Mouse (Mus musculus): ENCODE data around the gene Abo. TPM values are rescaled to one million over a fixed set of nuclear protein-coding genes. Genes with fewer than 3 reads are reported as not detected.
A peak's percentile ranks its signal among the peaks of the same experiment; 100 is the strongest.
"Not testable (repeated sequence)": the region's sequence is repeated elsewhere in the genome, so short reads cannot be mapped to it uniquely, and the experiment has no call there.

Abo gene
- polyA plus RNA-seq, 1 experiment from 2014 or later, result not detected

DNA sequence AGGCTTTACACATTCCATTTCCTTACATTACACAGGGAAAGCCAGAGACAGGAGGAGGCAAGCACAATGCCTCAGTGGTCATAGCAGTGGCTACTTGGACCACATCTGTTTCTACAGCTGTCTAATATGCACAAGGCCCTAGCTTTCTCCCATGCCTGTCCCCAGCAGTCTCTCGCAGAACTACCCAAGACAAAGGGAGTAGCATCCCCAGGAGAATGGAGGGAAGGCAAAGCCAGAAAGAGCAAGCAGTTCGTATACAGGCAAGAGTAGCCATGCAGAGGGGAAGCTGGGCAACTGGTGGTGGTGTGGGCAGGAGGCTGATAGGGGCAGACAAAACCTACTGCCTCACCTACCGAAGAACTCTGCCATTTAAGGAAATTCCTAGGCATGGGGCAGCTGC, 41.7 kb upstream of the Abo start:
- Histone ChIP-seq H3K36me3 (peaks cover 40% of the 10 kb centered on the region), H3K9ac (no peak overlapping the region), H3K4me1 (replicated peaks) (peaks cover 34% of the 10 kb centered on the region), H3K27ac (ENCODE audit: poor library complexity, severe bottlenecking) (no peak overlapping the region), H3K4me2 (no peak overlapping the region), H3K9me3 (replicated peaks) (no peaks in the 10 kb centered on the region), H3K27me3 (replicated peaks) (no peaks in the 10 kb centered on the region), H3K4me3 (no peak overlapping the region)
- no peak for ATAC-seq (ENCODE audit: insufficient number of reproducible peaks, low FRiP score)
- 92% methylated on average over 3 of the region's 3 CpGs for WGBS

- Histone ChIP-seq H3K27ac (ENCODE audit: poor library complexity, severe bottlenecking) (no peak overlapping the region), H3K4me2 (no peak overlapping the region), H3K27me3 (replicated peaks) (no peaks in the 10 kb centered on the region), H3K36me3 (peaks cover 39% of the 10 kb centered on the region), H3K4me3 (no peak overlapping the region), H3K9me3 (replicated peaks) (no peaks in the 10 kb centered on the region), H3K9ac (no peak overlapping the region), H3K4me1 (replicated peaks) (peaks cover 36% of the 10 kb centered on the region)
- no peak for ATAC-seq (ENCODE audit: insufficient number of reproducible peaks, low FRiP score)
- WGBS, result 93% methylated on average over 2 of the region's 2 CpGs
Observed at GRCm38 (mm10) chr2:26905936-26906335, 41.2 kb upstream of the Abo start.

DNA sequence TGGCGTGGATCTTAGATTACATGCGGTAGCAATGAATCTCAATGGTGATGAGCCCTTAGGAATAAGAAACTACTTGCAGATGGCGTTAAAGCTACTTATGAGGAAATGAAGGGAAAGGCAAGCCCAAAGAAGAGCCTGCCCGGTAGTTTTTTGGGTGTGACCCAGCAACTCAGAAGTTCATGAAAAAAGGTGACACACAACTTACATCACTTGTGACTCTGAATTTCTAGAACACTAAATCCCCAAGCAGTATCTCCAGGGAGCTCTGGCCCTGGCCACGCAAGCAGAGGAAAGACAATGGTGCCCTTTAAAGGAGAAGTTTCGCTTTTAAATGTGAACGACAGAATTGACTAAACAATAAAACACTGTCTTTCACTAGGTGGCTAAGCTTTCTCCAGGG, 38.5 kb upstream of the Abo start:
- peak overlapping the region; percentile 84 for H3K9ac ChIP-seq
- 13% methylated on average over 7 of the region's 7 CpGs for WGBS
- H3K27me3 ChIP-seq (replicated peaks), result no peaks in the 10 kb centered on the region
- H3K27ac ChIP-seq (ENCODE audit: poor library complexity, severe bottlenecking), result peak overlapping the region; percentile 79
- H3K36me3 ChIP-seq, result peaks cover 56% of the 10 kb centered on the region
- no peaks in the 10 kb centered on the region for H3K9me3 ChIP-seq (replicated peaks)
- peak overlapping the region; percentile 89 for H3K4me3 ChIP-seq
- peak overlapping the region; percentile 83 for H3K4me2 ChIP-seq
- ATAC-seq (ENCODE audit: insufficient number of reproducible peaks, low FRiP score), result no peak
- H3K4me1 ChIP-seq (replicated peaks), result peaks cover 21% of the 10 kb centered on the region

DNA sequence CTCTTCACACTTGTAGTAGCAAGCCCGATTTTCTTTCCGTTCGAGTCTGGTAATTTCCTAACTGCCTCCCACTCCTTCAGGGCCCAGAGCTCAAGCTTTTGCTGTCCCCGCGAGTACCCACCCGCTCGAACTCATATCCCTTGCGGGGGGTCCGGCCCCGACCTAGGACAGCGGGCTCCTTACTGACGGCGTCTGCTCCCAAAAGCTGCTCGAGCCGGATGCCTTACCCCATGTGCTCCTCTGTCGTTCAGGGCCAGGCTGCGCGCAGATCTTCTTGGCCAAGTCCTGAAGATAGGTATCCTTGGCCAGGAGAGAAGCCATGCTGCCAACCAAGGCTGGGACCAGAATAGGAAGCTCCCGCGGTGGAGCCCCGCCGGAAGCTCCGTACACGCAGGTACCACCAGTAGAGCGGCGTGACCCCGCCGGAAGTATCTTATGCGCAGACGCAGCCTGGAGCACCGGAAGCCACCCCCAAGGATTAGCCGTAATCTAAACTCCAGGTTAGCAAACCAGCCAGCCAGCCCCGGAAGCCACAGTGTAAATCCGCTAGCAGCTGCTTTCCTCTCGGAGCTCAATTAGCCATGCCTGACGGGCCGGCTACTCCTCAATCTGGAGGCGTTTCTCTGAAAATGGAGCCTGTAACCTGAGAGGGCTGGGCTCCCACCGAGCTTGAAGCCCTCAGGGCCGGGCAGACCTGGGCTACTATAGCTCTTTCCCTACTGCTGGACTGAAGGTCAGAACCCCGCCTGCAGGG, 37.9 kb upstream of the Abo start, which contains the start of gene Surf6:
TSS of gene Surf6 (minus strand) at position 413 of the 754 bp plus-strand sequence.
- H3K4me2 ChIP-seq, result peak within 1 kb of the TSS; percentile 83
- H3K27ac ChIP-seq (ENCODE audit: poor library complexity, severe bottlenecking), result peak within 1 kb of the TSS; percentile 79
- peak within 1 kb of the TSS; percentile 84 for H3K9ac ChIP-seq
- no peaks in the 10 kb centered on the region for H3K27me3 ChIP-seq (replicated peaks)
- peaks cover 57% of the 10 kb centered on the region for H3K36me3 ChIP-seq
- H3K4me3 ChIP-seq, result peak within 1 kb of the TSS; percentile 89
- H3K9me3 ChIP-seq (replicated peaks), result no peaks in the 10 kb centered on the region
- peaks cover 20% of the 10 kb centered on the region for H3K4me1 ChIP-seq (replicated peaks)
- ATAC-seq (ENCODE audit: insufficient number of reproducible peaks, low FRiP score), result peak; percentile 91
- WGBS, result under 1% methylated on average over 41 of the region's 41 CpGs

GRCm38 (mm10) chr2:26901834-26902400, 37.1 kb upstream of the Abo start:
- H3K9ac ChIP-seq, result peak overlapping the region; percentile 84
- 9% methylated on average over 7 of the region's 7 CpGs for WGBS
- H3K4me1 ChIP-seq (replicated peaks), result peaks cover 20% of the 10 kb centered on the region
- no peak for ATAC-seq (ENCODE audit: insufficient number of reproducible peaks, low FRiP score)
- no peaks in the 10 kb centered on the region for H3K27me3 ChIP-seq (replicated peaks)
- H3K4me3 ChIP-seq, result peak overlapping the region; percentile 89
- no peaks in the 10 kb centered on the region for H3K9me3 ChIP-seq (replicated peaks)
- H3K27ac ChIP-seq (ENCODE audit: poor library complexity, severe bottlenecking), result peak overlapping the region; percentile 73; the same call in 1 of the 2 replicates
- H3K4me2 ChIP-seq, result peak overlapping the region; percentile 83
- peaks cover 57% of the 10 kb centered on the region for H3K36me3 ChIP-seq

DNA sequence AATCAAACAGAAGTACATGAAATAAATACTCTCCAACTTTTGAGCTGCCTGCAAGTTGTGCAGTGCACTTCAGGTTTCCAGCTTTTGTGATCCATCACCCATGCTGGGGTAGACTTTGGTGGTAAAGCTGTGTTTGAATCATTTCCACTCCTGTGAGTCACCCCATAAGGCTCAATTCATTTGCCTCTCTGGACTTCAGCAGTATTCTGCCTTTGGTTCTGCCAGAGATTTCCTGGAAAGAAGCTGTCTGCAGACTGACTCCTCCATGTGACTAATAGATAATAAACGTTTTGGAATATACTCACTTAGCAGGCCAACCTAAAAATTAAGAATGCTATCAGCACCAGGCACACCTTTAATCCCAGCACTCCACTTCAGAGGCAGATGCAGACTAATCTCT, 36.0 kb upstream of the Abo start:
- no peaks in the 10 kb centered on the region for H3K9me3 ChIP-seq (replicated peaks)
- H3K4me2 ChIP-seq, result no peak overlapping the region
- no peak overlapping the region for H3K9ac ChIP-seq
- 41% methylated on average over 1 of the region's 1 CpGs for WGBS
- peaks cover 20% of the 10 kb centered on the region for H3K4me1 ChIP-seq (replicated peaks)
- ATAC-seq (ENCODE audit: insufficient number of reproducible peaks, low FRiP score), result no peak
- no peaks in the 10 kb centered on the region for H3K27me3 ChIP-seq (replicated peaks)
- H3K36me3 ChIP-seq, result peaks cover 57% of the 10 kb centered on the region
- H3K27ac ChIP-seq (ENCODE audit: poor library complexity, severe bottlenecking), result no peak overlapping the region
- no peak overlapping the region for H3K4me3 ChIP-seq

DNA sequence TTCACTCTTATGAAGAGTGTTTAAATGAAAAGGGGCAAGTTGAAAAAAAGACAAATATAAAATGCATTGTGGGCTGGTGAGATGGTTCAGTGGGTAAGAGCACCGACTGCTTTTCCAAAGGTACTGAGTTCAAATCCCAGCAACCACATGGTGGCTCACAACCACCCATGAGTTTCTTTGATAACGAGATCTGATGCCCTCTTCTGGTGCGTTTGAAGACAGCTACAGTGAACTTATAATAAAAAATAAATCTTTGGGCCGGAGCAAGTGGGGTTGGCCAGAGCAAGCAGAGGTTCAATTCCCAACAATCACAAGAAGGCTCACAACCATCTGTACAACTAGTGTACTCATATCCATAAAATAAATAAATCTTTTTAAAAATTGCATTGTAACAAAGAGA, 31.1 kb upstream of the Abo start:
- H3K4me2 ChIP-seq, result no peak overlapping the region
- no peaks in the 10 kb centered on the region for H3K27me3 ChIP-seq (replicated peaks)
- H3K27ac ChIP-seq (ENCODE audit: poor library complexity, severe bottlenecking), result no peak overlapping the region
- H3K9me3 ChIP-seq (replicated peaks), result no peaks in the 10 kb centered on the region
- H3K4me3 ChIP-seq, result no peak overlapping the region
- WGBS, result 87% methylated on average over 4 of the region's 4 CpGs
- H3K36me3 ChIP-seq, result peaks cover 85% of the 10 kb centered on the region
- H3K4me1 ChIP-seq (replicated peaks), result no peaks in the 10 kb centered on the region
- no peak overlapping the region for H3K9ac ChIP-seq
- no peak for ATAC-seq (ENCODE audit: insufficient number of reproducible peaks, low FRiP score)

DNA sequence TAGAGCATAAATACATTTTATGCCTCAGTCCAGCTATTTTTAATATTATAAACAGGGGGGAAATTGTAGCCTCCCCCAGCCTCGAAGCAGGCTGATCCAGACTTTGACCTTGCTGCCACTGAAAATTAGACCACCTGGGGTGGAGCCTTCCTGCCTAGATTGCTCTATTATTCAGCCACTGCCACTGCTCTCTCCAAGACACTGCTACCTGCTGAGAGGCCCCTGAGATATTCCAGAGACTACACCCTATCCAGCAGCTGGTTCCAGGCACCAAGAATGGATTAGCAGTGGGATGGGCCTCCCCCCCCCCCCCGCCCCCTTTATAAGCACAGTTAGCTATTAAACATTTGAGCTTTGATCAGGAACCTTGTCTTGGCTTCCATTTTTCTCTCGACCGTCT, 21.4 kb upstream of the Abo start:
- not testable (repeated sequence) for ATAC-seq (ENCODE audit: insufficient number of reproducible peaks, low FRiP score); H3K4me1 ChIP-seq (replicated peaks); H3K27ac ChIP-seq (ENCODE audit: poor library complexity, severe bottlenecking); H3K4me3 ChIP-seq; H3K27me3 ChIP-seq (replicated peaks); H3K4me2 ChIP-seq; H3K9ac ChIP-seq; H3K9me3 ChIP-seq (replicated peaks)
- 87% methylated on average over 4 of the region's 4 CpGs for WGBS
- H3K36me3 ChIP-seq, result peaks cover 31% of the 10 kb centered on the region

- not testable (repeated sequence) for H3K27me3 ChIP-seq (replicated peaks); H3K9ac ChIP-seq; H3K4me2 ChIP-seq; H3K27ac ChIP-seq (ENCODE audit: poor library complexity, severe bottlenecking); H3K4me1 ChIP-seq (replicated peaks); H3K4me3 ChIP-seq; H3K9me3 ChIP-seq (replicated peaks); ATAC-seq (ENCODE audit: insufficient number of reproducible peaks, low FRiP score)
- WGBS, result 84% methylated on average over 2 of the region's 2 CpGs
- peaks cover 25% of the 10 kb centered on the region for H3K36me3 ChIP-seq
Observed at GRCm38 (mm10) chr2:26885541-26885940, 20.8 kb upstream of the Abo start.

GRCm38 (mm10) chr2:26878571-26878970, 13.8 kb upstream of the Abo start:
- no peak overlapping the region for H3K27ac ChIP-seq (ENCODE audit: poor library complexity, severe bottlenecking)
- no peaks in the 10 kb centered on the region for H3K36me3 ChIP-seq
- peaks cover 14% of the 10 kb centered on the region for H3K9me3 ChIP-seq (replicated peaks)
- no peak overlapping the region for H3K9ac ChIP-seq
- no peak overlapping the region for H3K4me2 ChIP-seq
- no peak for ATAC-seq (ENCODE audit: insufficient number of reproducible peaks, low FRiP score)
- no peaks in the 10 kb centered on the region for H3K27me3 ChIP-seq (replicated peaks)
- no peak overlapping the region for H3K4me3 ChIP-seq
- H3K4me1 ChIP-seq (replicated peaks), result no peaks in the 10 kb centered on the region

GRCm38 (mm10) chr2:26870666-26871065, 5.9 kb upstream of the Abo start:
- no peak overlapping the region for H3K27ac ChIP-seq (ENCODE audit: poor library complexity, severe bottlenecking)
- H3K36me3 ChIP-seq, result no peaks in the 10 kb centered on the region
- peaks cover 21% of the 10 kb centered on the region for H3K27me3 ChIP-seq (replicated peaks)
- no peaks in the 10 kb centered on the region for H3K4me1 ChIP-seq (replicated peaks)
- no peaks in the 10 kb centered on the region for H3K9me3 ChIP-seq (replicated peaks)
- no peak overlapping the region for H3K4me2 ChIP-seq
- ATAC-seq (ENCODE audit: insufficient number of reproducible peaks, low FRiP score), result no peak
- H3K9ac ChIP-seq, result no peak overlapping the region
- 52% methylated on average over 6 of the region's 6 CpGs for WGBS
- H3K4me3 ChIP-seq, result no peak overlapping the region

Measured in heart, embryonic 12.5 days (tissue).